Mouse (Mus musculus): ENCODE results near the gene Pilra. TPM values are rescaled to one million over a fixed set of nuclear protein-coding genes. Genes with fewer than 3 reads are reported as not detected.
"Not testable (repeated sequence)": the region's sequence is repeated elsewhere in the genome, so short reads cannot be mapped to it uniquely, and the experiment has no call there.

Pilra gene
- polyA plus RNA-seq, 1 experiment from 2014 or later = 0.33 TPM

- H3K9me3 ChIP-seq (ENCODE audit: control insufficient read depth, low read length); H3K36me3 ChIP-seq (ENCODE audit: control insufficient read depth, insufficient read depth, low read length); H3K27ac ChIP-seq (ENCODE audit: low read depth, low read length); H3K4me1 ChIP-seq (ENCODE audit: control insufficient read depth, insufficient read depth, low read length); ATAC-seq (ENCODE audit: insufficient read depth, low FRiP score, low TSS enrichment); H3K27me3 ChIP-seq (ENCODE audit: control insufficient read depth, insufficient read depth, low read length); DNase-seq (ENCODE audit: low spot score); H3K4me3 ChIP-seq (ENCODE audit: low read depth, low read length); H3K4me2 ChIP-seq (ENCODE audit: low read depth); H3K9ac ChIP-seq (ENCODE audit: low read length): not testable (repeated sequence)
- 78% methylated on average over 2 of the region's 2 CpGs for WGBS
Measured at GRCm38 (mm10) chr5:137857960-137858710, 22.1 kb upstream of the Pilra start, which contains the start of gene Pilrb1. TSS of gene Pilrb1 (minus strand) at chr5:137858106.

- 76% methylated on average over 4 of the region's 5 CpGs for whole genome bisulfite sequencing
- ATAC-seq (ENCODE audit: insufficient read depth, low FRiP score, low TSS enrichment); H3K4me3 ChIP-seq (ENCODE audit: low read depth, low read length); H3K27me3 ChIP-seq (ENCODE audit: control insufficient read depth, insufficient read depth, low read length); H3K9ac ChIP-seq (ENCODE audit: low read length); H3K36me3 ChIP-seq (ENCODE audit: control insufficient read depth, insufficient read depth, low read length); H3K27ac ChIP-seq (ENCODE audit: low read depth, low read length); H3K9me3 ChIP-seq (ENCODE audit: control insufficient read depth, low read length); DNase-seq (ENCODE audit: low spot score); H3K4me1 ChIP-seq (ENCODE audit: control insufficient read depth, insufficient read depth, low read length); H3K4me2 ChIP-seq (ENCODE audit: low read depth): not testable (repeated sequence)
Measured at GRCm38 (mm10) chr5:137856870-137857269, 20.8 kb upstream of the Pilra start.

GRCm38 (mm10) chr5:137854907-137855306 lies 18.8 kb upstream of the Pilra start:
- not testable (repeated sequence) for H3K27me3 ChIP-seq (ENCODE audit: control insufficient read depth, insufficient read depth, low read length); H3K9me3 ChIP-seq (ENCODE audit: control insufficient read depth, low read length); H3K36me3 ChIP-seq (ENCODE audit: control insufficient read depth, insufficient read depth, low read length); DNase-seq (ENCODE audit: low spot score); H3K4me1 ChIP-seq (ENCODE audit: control insufficient read depth, insufficient read depth, low read length); H3K9ac ChIP-seq (ENCODE audit: low read length); H3K4me2 ChIP-seq (ENCODE audit: low read depth); ATAC-seq (ENCODE audit: insufficient read depth, low FRiP score, low TSS enrichment); H3K27ac ChIP-seq (ENCODE audit: low read depth, low read length); H3K4me3 ChIP-seq (ENCODE audit: low read depth, low read length)
- WGBS = 84% methylated on average over 3 of the region's 3 CpGs

- H3K4me1 ChIP-seq (ENCODE audit: control insufficient read depth, insufficient read depth, low read length); ATAC-seq (ENCODE audit: insufficient read depth, low FRiP score, low TSS enrichment); DNase-seq (ENCODE audit: low spot score); H3K27ac ChIP-seq (ENCODE audit: low read depth, low read length); H3K27me3 ChIP-seq (ENCODE audit: control insufficient read depth, insufficient read depth, low read length); H3K36me3 ChIP-seq (ENCODE audit: control insufficient read depth, insufficient read depth, low read length); H3K9me3 ChIP-seq (ENCODE audit: control insufficient read depth, low read length); H3K4me3 ChIP-seq (ENCODE audit: low read depth, low read length); H3K4me2 ChIP-seq (ENCODE audit: low read depth); H3K9ac ChIP-seq (ENCODE audit: low read length): not testable (repeated sequence)
- WGBS = 92% methylated on average over 1 of the region's 1 CpGs
Measured at GRCm38 (mm10) chr5:137850313-137850712, 14.2 kb upstream of the Pilra start.

GRCm38 (mm10) chr5:137837110-137837509 lies 1.0 kb upstream of the Pilra start:
- H3K27ac ChIP-seq (ENCODE audit: low read depth, low read length); DNase-seq (ENCODE audit: low spot score); H3K36me3 ChIP-seq (ENCODE audit: control insufficient read depth, insufficient read depth, low read length); H3K9me3 ChIP-seq (ENCODE audit: control insufficient read depth, low read length); H3K4me1 ChIP-seq (ENCODE audit: control insufficient read depth, insufficient read depth, low read length); H3K27me3 ChIP-seq (ENCODE audit: control insufficient read depth, insufficient read depth, low read length); ATAC-seq (ENCODE audit: insufficient read depth, low FRiP score, low TSS enrichment); H3K9ac ChIP-seq (ENCODE audit: low read length); H3K4me2 ChIP-seq (ENCODE audit: low read depth); H3K4me3 ChIP-seq (ENCODE audit: low read depth, low read length): not testable (repeated sequence)

- no peak for DNase-seq (ENCODE audit: low spot score)
Measured at GRCm38 (mm10) chr5:137836611-137837010, 530 bp upstream of the Pilra start.

GRCm38 (mm10) chr5:137833500-137833899 lies 2.6 kb downstream of the Pilra start:
- no peak for DNase-seq (ENCODE audit: low spot score)

More at GRCm38 (mm10) chr5:137836611-137837010, 530 bp upstream of the Pilra start:
- H3K27me3 ChIP-seq (ENCODE audit: control insufficient read depth, insufficient read depth, low read length) = no peaks in the 10 kb centered on the region
- no peaks in the 10 kb centered on the region for H3K9me3 ChIP-seq (ENCODE audit: control insufficient read depth, low read length)
- no peaks in the 10 kb centered on the region for H3K4me1 ChIP-seq (ENCODE audit: control insufficient read depth, insufficient read depth, low read length)
- H3K4me3 ChIP-seq (ENCODE audit: low read depth, low read length) = no peak overlapping the region
- no peaks in the 10 kb centered on the region for H3K36me3 ChIP-seq (ENCODE audit: control insufficient read depth, insufficient read depth, low read length)
- ATAC-seq (ENCODE audit: insufficient read depth, low FRiP score, low TSS enrichment) = no peak
- H3K27ac ChIP-seq (ENCODE audit: low read depth, low read length) = no peak overlapping the region
- no peak overlapping the region for H3K9ac ChIP-seq (ENCODE audit: low read length)
- no peak overlapping the region for H3K4me2 ChIP-seq (ENCODE audit: low read depth)

GRCm38 (mm10) chr5:137831506-137831905 lies 4.6 kb downstream of the Pilra start:
- no peaks in the 10 kb centered on the region for H3K4me1 ChIP-seq (ENCODE audit: control insufficient read depth, insufficient read depth, low read length)
- 81% methylated on average over 6 of the region's 6 CpGs for WGBS

More at GRCm38 (mm10) chr5:137833500-137833899, 2.6 kb downstream of the Pilra start:
- Histone ChIP-seq H3K4me2 (ENCODE audit: low read depth) (no peak overlapping the region), H3K4me1 (ENCODE audit: control insufficient read depth, insufficient read depth, low read length) (no peaks in the 10 kb centered on the region), H3K27ac (ENCODE audit: low read depth, low read length) (no peak overlapping the region), H3K4me3 (ENCODE audit: low read depth, low read length) (no peak overlapping the region), H3K36me3 (ENCODE audit: control insufficient read depth, insufficient read depth, low read length) (no peaks in the 10 kb centered on the region), H3K9ac (ENCODE audit: low read length) (no peak overlapping the region), H3K9me3 (ENCODE audit: control insufficient read depth, low read length) (no peaks in the 10 kb centered on the region), H3K27me3 (ENCODE audit: control insufficient read depth, insufficient read depth, low read length) (no peaks in the 10 kb centered on the region)
- no peak for ATAC-seq (ENCODE audit: insufficient read depth, low FRiP score, low TSS enrichment)
- WGBS = 66% methylated on average over 4 of the region's 4 CpGs

GRCm38 (mm10) chr5:137831106-137831505 lies 5.0 kb downstream of the Pilra start:
- DNase-seq (ENCODE audit: low spot score) (no peak), ATAC-seq (ENCODE audit: insufficient read depth, low FRiP score, low TSS enrichment) (no peak)
- H3K4me3 ChIP-seq (ENCODE audit: low read depth, low read length) = no peak overlapping the region
- no peak overlapping the region for H3K27ac ChIP-seq (ENCODE audit: low read depth, low read length)
- H3K9me3 ChIP-seq (ENCODE audit: control insufficient read depth, low read length) = no peaks in the 10 kb centered on the region
- no peaks in the 10 kb centered on the region for H3K36me3 ChIP-seq (ENCODE audit: control insufficient read depth, insufficient read depth, low read length)
- WGBS = 84% methylated on average over 4 of the region's 4 CpGs
- H3K27me3 ChIP-seq (ENCODE audit: control insufficient read depth, insufficient read depth, low read length) = no peaks in the 10 kb centered on the region
- H3K4me2 ChIP-seq (ENCODE audit: low read depth) = no peak overlapping the region
- no peaks in the 10 kb centered on the region for H3K4me1 ChIP-seq (ENCODE audit: control insufficient read depth, insufficient read depth, low read length)
- H3K9ac ChIP-seq (ENCODE audit: low read length) = no peak overlapping the region

More at GRCm38 (mm10) chr5:137831506-137831905, 4.6 kb downstream of the Pilra start:
- no peak overlapping the region for H3K9ac ChIP-seq (ENCODE audit: low read length)
- H3K4me3 ChIP-seq (ENCODE audit: low read depth, low read length) = no peak overlapping the region
- DNase-seq (ENCODE audit: low spot score) (no peak), ATAC-seq (ENCODE audit: insufficient read depth, low FRiP score, low TSS enrichment) (no peak)
- H3K9me3 ChIP-seq (ENCODE audit: control insufficient read depth, low read length) = no peaks in the 10 kb centered on the region
- H3K4me2 ChIP-seq (ENCODE audit: low read depth) = no peak overlapping the region
- H3K27ac ChIP-seq (ENCODE audit: low read depth, low read length) = no peak overlapping the region
- H3K36me3 ChIP-seq (ENCODE audit: control insufficient read depth, insufficient read depth, low read length) = no peaks in the 10 kb centered on the region
- H3K27me3 ChIP-seq (ENCODE audit: control insufficient read depth, insufficient read depth, low read length) = no peaks in the 10 kb centered on the region
